Mouse (Mus musculus): ENCODE measurements around the gene Sytl3.
"Not testable (repeated sequence)": the region's sequence is repeated elsewhere in the genome, so short reads cannot be mapped to it uniquely, and the experiment has no call there.

Gene Sytl3

DNA sequence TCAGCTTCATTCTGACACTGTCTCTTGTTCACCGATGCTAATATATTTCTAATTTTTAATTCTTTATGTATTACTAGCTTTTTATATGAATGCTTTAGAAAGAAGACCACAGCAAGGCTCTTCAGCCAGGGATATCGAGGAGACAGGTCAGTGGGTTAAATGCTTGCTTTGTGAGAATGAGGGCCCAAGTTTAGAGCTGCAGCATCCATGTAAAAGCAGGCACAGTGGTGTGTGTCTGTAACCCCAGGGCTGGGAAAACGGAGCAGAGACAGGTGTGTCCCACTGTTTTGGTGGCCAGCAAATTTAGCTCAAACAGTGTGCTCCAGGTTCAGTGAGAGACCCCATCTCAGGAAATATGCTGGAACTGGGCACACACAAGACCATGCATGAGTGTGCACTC, 11.4 kb upstream of the Sytl3 start:
- DNase-seq = not testable (repeated sequence)

DNA sequence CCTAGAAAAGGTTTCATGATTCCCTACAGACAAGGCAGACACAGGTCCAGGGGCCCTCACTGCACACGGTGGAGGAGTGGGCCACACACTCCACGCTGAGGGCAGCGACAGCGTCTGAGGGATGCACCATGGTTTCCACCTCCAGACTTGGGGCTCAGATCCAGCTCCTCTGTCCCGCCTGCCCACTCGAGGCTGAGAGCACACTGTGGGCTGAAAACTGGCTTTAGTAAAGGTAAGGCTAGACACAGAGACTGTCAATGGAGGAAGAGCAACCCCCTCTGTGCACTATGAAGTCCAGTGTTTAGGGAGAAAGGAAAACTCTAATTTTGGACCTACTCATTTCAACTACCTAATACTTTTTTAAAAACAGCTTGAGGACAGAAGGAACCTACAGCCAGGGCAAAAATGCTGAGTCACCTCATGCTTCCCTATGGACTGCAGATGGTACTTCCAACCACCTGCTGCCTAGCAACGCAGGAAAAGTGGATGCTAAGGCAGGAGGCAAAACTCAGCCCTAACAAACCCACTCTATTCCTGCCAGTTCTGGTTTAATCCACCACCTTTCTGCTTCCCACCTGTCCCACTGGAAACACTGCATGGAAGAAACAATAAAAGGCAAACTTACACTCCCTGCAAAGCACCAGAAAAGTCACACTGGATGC, 7.9 kb upstream of the Sytl3 start:
- not testable (repeated sequence) for DNase-seq

DNA sequence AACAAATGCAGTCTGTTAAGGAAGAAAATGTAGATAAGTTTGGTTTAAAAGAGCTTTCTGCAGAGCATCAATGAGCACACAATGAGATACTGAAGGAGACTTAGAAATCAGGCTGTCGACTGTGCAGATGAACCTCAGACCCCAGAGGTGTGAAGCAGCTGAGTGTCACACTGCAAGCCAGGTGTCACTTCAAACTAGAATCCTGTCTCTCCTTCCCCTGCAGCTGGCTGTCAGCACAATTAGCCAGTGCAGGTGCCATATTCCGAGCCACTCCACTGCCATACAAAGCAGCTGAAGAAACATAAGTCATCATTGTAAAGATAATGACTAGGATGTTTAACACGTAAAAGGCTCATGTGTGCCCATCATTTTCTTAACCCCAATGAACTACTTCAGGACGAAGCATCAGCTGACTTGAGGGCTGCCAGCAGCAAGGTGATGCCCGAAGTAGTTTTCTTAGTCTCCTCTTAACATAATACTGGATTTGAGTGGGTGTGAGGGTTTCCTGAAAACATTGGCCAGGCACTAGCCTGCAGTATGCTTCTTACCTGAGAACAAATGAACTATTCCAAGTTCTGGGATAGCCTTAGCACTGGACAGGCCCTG, 5.4 kb upstream of the Sytl3 start:
- DNase-seq = not testable (repeated sequence)

DNA sequence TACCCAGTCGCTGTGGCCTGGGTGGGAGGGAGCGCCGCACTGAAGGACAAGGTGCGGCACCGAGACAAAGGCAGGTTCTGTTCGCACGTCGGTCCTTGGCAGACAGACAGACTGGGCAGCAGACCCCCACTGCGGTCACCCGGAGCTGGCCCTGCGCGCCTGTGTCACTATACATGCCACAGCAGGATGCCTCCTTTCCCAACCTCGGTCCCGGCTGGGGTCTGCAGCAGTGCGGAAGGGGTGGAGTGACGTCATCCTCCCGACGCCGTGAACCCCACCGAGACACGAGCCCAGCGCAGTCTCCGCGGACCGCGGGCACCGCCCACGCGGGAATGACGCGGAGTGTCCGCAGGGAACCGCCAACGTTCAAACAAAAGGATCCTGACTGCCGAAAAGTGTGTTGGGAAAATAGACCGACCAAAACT, 3.8 kb upstream of the Sytl3 start:
- DNase-seq = peak; percentile 79

DNA sequence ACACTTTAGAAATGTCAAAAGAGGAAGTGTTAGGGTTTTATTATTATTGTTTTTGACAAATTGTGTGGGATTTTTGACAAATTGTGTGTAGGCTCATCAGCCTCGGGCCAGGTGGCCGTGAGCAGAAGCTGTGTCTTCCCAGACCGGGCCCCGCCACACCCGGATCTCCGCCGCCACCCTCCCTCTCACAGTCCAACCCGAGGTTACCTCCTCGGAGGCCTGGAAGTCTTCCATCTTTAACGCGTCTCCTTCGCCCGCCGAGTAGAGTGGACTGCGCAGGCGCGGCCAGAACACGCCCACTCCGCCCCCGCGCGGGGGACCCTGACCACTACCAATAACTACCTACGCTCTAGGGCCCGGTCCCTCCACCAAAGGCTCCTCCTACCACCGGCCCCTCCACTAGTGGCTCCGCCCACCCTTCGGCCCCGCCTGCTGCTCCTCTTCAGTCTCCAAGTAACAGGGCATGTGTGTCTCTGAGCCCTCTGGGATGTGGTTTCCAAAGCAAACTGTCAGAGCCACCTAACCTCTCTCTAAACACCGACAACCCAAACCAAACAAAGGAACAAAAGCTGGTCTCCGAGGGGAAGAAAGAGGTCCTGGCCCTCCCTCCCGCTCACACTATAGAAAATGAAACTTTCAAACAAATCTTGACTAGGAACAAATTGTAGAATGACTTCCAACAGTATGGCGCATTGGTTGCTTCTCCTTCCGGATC, 3.2 kb upstream of the Sytl3 start, which contains the start of gene Dynlt1f:
Gene Dynlt1f (minus strand): TSS at position 334 of the 715 bp plus-strand sequence.
- peak; percentile 87 for DNase-seq

DNA sequence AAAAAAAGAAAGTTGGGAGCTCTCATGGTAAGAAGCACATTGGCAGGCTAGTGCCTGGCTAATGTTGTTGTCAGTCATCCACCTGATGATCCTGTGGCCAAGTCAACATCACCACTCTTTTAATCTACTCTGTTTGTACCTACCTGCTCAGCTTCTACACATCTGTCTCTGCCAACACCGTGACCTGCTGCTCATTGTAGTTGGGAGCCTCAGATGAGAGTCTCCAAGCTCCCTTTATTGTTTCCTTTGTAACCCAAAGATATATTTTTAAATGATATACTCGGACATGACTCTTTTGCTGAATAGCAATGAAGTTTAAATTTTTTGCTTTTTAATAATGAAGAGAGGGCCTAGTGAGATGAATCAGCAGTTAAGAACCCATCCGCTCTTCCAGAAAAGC, 2.4 kb upstream of the Sytl3 start:
- DNase-seq = not testable (repeated sequence)

DNA sequence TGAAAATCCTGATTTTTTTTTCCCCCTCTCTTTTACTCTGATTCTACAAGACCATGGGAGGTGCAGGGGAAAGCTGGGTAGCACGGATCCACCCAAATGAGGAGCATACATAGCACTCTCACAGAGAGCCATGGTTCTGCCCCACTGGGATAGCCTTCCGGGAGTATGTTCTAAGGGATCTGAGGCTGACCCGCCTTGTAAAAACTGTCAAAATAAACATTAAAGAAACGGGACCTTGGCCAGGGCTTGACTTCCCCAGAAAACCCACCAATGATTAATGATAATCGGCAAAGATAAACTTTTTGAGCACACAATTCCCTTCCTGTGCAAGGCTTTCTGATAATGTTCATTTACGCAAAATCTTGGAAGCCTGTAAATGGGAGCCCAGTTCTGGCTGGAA, 1.7 kb downstream of the Sytl3 start:
- not testable (repeated sequence) for DNase-seq

DNA sequence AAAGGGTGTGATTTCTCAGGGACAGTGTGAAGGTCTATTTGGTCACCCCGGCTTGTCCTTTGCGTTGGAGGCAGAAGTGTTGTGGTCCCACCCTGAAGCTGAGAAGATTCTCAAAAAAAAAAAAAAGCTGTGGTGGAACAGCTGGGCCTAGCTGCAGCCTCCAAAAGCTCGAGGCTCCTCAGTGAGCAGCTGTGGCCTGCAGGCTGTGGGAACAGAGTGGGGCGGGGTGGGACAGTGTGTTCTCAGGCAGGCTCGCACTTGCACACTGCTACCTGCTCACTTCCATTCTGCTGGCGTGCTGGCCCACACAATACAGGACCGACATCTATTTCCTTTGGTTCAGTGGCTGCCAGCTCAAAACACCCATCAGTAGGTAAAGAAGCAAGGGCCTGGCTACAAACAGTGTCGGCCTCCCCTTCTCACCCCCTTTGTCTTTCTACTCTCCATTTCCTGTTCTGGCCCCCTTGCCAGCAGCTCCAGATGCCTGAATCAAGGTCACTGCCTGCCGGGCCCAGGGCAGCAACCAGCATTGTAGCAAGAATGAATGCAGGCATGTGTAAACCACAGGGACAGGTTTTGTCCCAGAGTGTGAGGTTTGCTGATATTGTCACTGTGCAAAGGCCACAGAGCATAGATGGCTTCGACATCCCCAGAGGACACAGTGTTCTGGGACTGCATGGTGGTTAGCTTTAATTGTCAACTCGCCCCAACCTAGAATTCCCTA, 2.4 kb downstream of the Sytl3 start:
- not testable (repeated sequence) for DNase-seq

DNA sequence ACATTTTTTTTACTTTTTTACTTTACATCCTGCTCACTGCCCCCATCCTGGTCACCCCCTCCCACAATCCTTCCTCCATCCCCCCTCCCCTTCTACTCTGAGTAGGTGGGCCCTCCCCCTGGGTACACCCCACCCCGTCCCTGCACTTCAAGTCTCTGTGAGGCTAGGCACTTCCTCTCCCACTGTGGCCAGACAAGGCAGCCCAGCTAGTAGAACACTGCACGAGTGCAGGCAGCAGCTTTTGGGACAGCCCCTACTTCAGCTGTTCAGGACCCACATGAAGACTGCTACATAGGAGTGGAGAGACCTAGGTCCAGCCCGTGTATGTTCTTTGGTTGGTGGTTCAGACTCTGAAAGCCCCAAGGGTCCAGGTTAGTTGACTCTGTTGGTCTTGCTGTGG, 3.9 kb downstream of the Sytl3 start:
- not testable (repeated sequence) for DNase-seq

DNA sequence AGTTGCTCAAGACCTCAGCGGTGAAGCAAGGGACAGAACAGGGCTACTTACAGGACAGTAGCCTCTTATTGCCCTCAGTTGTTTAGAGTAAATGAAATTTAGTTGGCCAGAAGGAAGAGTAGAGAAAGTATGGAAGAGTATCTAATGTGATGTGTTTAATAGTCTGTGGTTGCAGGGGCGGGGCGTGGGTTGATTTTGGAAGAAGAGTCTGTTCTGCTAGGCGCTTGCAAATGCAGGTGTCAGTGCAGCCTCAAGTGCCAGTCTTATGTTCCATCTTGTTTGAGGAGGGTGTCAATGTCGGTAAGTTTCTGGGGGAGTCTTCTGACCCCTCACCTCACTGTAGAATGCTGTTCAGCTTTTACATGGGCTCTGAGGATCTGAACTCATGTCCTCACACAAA, 6.5 kb downstream of the Sytl3 start:
- not testable (repeated sequence) for DNase-seq

DNA sequence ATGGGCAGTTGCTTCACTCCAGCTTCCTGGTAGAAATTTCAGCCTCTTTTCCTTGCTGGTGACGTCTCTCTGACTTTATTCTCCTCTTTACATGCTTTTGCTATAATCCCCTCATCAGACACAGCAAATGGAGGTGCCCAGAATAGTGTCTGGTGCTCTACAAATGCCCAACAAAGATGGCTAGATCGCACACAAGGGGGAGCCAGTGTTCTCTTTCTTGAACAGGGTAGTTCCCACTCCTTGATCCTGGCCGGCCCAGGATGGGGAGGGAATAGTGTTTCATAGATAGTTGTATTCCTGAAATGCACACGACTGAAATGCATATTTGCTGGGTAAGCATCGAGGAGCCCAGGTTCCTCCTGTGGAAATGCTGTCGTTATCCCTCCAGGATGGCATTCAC, 9.6 kb downstream of the Sytl3 start:
- not testable (repeated sequence) for DNase-seq

DNA sequence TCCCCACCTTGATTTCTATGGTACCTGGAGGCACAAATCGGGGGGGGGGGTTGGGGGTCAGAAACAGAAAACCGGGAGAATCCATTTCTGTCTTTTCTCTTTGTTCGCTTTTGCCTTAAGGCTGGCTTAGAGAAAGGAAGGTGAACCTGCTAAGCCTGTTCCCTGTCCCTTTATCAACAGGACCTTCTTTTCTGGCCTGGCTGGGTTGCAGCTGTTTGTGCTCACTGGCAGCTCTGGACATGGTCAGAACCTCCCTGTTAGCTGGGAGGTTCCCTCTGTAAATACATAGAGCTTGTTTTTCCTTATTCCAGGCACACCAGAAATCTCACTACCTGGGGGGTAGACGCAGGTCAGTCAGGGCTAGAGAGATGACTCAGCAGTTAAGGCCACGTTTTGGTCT, 15.4 kb downstream of the Sytl3 start:
- not testable (repeated sequence) for DNase-seq

DNA sequence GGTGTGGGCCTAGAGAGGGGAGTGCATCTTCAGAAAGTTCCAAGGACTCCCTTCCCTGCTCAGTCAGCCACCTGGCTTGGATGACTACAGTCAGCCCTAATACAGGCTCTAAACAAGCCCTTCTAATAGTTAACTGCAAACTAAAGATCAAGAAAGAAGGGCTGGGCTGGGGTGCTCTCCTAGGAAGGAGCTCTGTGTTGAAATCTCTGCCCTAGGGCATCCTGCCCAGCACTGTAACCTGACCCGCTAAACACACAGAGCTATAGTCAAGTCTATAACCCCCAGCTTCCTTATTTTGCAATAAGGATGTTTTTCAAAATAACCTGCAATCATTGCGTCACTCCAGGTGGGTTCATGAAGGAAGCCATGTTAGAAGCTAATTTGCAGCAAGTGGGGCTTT, 19.2 kb downstream of the Sytl3 start:
- DNase-seq = not testable (repeated sequence)

DNA sequence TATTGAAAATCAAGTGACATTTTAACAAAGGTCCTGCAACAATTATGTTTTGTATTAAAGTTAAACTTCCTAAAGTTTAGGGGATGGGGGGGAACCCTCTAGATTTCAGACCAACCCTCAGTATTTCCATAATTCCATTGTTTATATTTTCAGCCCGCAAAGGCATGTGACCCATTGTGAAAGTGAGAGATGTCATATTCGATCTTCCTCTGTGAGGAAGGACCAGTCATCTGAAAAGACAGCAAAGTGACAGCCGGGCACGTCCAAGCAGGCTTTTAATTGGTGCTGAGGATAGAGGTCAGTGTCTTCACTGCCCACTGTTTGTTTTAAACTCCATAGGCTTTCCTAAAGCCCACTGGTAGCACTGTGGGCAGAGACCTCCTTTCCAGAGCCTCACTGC, 22.8 kb downstream of the Sytl3 start:
- not testable (repeated sequence) for DNase-seq

DNA sequence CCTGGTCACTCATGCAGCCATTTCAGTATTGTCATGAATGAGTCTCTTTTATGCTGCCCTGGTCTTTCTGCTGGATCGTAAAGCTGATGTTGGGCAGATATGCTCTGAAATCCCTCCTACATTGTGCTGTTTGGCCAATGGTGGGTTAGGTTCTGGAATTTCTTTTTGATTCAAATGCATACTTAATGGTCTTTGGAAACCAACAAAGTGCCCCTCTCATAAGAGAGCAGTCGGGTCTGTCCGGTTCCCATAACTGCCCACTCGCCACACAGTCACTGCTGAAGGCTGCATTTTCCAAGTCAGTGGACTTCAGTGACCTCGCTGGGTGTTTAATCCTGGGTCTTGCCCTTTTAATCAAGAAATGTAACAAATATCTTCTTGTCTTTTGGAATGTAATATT, 24.8 kb downstream of the Sytl3 start:
- DNase-seq = not testable (repeated sequence)

DNA sequence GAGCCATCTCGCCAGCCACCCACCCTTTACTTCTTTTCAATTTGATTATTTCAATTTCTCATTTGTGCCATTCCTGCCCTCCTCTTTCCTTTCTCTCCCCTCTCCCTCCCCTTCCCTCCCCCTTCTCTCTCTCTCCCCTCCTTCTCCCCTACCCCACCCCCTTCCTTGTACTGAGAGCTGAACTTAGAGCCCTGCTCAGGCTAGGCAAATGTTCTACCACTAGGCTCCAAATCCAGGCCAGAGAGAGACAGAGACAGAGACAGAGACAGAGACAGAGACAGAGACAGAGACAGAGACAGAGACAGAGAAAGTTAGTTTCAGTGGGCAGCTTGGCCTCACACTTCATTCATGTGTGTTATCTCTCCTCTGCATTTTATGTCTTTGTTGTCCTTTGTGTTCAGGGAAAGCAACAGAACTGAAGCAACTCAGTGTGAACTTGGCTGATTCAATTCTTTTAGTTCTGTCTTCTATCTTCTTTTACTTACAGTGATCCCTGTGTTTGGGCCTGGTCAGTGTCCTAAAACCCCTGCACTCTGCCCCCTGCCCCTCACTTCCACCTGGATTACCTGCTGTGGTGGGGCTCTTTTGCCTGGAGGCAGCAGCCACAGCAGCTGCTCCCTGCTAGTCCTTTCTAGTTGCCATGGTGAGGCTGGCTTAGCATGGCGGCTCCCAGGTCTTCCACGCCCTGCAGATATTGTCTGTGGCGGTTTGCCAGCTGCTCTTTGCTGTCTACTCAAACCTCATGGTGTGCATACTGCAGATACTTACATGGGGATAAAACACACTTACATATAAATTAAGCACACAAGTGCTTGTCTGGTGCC, 25.8 kb downstream of the Sytl3 start:
- not testable (repeated sequence) for DNase-seq

DNA sequence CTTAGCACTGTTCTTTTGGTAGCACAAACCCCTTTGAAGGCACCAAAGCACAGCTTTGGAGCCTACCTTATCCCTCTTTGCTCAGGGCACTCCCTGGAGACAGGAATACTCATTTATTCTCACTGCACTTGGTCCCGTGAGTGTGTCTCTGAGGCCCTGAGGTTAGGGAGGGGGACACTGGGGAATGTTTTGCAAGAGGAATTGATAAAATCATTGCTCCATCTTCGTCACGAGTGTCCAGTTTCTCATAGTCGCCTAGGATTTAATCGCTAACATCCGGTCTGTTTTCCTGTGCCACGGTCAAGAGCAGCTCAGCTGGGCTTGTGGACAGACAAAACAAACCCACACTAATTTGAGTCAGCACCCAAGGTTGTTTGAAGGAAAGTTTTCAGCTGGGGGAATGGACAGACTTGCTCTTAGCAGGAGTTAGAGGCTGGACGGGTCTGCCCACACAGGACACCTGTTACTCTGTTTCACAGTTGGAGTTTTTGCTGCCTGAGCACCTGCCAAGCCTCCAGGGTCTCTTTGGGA, 26.5 kb downstream of the Sytl3 start:
- DNase-seq = not testable (repeated sequence)

DNA sequence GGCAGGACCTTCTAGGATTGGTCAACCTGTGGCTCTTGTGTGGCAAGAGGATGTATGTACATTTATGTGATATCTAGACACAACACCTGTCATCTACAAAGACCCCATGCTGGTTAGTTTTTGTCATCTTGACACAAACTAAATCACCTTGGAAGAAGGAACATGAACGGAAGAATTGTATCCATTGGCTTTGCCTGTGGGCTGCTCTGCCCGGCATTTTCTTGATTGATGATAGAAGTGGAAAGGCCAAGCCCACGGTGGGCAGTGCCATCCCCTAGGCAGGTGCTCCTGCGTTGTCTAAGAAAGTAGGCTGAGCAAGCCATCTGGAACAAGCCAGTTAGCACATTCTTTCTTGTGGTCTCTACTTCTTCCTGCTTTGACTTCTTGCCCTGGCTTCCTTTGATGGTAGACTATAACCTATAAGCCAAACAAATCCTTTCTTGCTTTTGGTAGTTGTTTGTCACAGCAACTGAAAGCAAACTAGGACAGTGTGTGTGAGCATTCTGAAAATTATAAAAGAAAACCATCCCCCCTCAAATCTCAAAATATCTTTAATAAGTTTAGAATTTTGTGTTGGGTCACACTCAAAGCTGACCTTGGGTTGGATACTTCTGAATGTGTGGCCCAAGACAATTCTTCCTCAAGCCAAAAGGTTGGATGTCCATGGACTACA, 27.5 kb downstream of the Sytl3 start:
- not testable (repeated sequence) for DNase-seq

DNA sequence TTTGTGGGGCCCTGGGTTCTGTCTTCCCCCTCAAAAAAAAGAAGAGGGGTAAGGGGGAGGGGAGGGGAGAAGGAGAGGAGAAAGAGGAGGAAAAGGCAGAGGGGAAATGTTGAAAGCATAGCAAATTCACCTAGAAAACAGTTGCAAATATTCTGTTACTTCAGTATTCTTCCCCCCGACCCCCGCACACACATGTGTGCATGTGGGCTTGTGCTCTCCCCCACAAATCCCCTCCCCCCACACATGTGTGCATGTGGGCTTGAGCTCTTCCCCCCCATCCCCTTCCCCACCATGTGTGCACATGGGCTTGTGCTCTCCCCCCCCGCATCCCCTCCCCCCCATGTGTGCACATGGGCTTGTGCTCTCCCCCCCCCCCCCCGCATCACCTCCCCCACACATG, 30.5 kb downstream of the Sytl3 start:
- DNase-seq = not testable (repeated sequence)

DNA sequence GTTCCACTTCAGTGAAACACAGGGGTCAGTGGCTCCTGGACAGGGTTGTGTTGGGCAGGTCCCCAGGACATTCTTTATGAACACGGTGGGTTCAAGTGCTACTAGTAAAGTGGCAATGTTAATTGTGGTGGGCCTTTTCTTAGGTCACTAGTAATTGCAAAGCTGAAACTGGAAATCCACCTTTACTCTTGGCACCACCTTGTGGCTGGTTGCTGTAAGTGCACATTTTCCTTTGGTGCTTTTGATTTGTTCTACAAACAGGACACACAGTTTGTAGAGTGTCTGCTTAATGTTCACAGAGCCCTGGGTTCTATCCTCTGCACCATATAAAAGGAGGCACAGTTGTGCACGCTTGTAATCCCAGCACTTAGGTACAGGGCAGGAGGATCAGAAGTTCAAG, 32.7 kb downstream of the Sytl3 start:
- DNase-seq = peak; percentile 92

DNA sequence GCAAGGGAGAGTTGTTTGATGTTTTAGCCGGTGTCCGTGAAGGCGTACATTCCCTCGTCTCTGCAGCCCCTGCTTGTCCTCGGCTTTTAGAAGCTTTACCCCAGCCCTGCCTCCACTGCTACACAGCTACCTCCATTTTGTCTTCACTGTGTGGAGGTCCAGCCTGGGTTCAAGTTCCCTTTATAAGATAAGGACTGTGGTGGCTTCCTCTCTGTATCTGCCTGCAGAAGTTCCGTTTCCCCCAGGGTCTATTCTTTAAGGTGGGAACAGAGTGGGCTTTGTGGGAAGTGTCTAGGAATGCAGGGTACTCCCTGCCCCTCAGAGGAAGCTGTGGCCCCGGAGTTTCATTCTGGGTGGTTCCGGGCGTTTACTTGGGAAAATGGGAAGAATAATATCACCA, 36.8 kb downstream of the Sytl3 start:
- DNase-seq = not testable (repeated sequence)

Data from cerebellum, adult 9-10 months (tissue).